Mouse (Mus musculus) lung, postnatal 14 days (tissue): ENCODE results near the gene Slc45a3.

Source experiments
- DNase-seq: peaks from one replicate; pipeline ENCODE4 v3.0.0; 2021

The Slc45a3 gene

GRCm38 (mm10) chr1:131962606-131963084 is at the start of gene Slc45a3:
Gene Slc45a3, plus strand, starts transcription at chr1:131962967.
- DNase-seq, result peak; percentile 46

DNA sequence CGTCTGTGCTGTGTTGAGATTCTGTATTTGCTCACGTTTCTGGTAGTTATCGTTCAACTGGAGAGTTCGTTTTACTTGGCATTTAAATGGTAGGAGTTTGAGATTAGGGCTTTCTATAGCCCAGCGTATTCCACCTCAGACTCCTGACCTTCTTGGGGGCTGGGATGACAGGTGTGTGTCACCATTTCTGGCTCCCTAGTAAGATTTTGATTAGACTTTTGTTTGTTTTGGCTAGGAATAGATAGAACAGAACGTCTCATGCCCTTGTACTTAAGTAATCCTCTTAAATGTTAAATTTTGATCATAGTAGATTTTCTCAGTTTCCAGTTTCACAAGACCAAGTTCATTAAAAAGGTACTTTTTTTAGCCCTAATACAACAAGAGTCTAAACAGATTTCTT is 45.1 kb upstream of the Slc45a3 start:
- DNase-seq, result no peak

GRCm38 (mm10) chr1:131919052-131919451 is 43.7 kb upstream of the Slc45a3 start:
- no peak for DNase-seq

DNA sequence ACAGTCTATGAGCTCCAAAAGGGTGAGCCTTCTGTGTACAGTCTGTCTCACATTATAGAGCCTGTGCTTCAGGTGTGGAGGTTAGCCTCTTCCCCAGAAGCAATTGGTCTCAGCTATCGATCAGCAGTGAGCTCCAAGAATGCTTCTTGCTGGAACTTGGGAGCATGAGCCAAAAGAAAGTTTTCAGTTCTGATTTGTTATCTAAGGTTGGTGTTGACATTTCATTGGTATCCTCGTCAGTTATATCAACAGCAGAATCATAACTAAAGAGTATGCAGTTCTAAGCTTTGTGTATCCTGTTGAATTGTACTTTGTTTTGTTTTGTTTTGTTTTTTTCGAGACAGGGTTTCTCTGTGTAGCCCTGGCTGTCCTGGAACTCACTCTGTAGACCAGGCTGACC is 40.7 kb upstream of the Slc45a3 start:
- no peak for DNase-seq

GRCm38 (mm10) chr1:131933471-131933870 is 29.3 kb upstream of the Slc45a3 start:
- no peak for DNase-seq

GRCm38 (mm10) chr1:131937659-131938305 is 25.0 kb upstream of the Slc45a3 start:
- peak; percentile 82 for DNase-seq

- DNase-seq, result peak; percentile 67
These were observed 24.0 kb upstream of the Slc45a3 start for GRCm38 (mm10) chr1:131938811-131939210.

DNA sequence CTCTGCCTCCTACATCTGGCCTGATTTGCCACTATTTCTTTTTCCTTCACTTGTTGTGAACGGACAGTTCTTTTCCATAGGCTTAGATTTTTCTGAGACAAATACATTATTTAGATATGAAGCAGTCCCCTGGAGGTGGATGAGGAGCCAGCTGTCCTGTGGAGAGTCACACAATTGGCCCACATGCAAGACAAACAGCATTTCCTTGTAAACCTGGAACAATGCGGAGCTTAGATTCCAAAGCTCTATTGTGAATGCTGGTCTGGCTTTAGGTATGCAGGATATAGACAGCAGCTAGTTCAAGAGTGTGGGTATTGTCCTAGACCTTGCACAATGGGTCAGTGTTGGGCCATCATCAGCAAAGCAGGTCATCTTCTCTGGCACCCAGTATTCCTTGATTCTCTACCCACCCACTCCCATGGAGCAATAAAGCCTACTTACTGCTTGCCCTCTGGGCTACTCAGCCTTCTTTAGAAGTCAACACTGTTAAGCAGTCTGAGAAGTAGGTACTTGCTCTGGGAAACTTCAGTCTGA is 22.0 kb upstream of the Slc45a3 start:
- DNase-seq, result no peak

DNA sequence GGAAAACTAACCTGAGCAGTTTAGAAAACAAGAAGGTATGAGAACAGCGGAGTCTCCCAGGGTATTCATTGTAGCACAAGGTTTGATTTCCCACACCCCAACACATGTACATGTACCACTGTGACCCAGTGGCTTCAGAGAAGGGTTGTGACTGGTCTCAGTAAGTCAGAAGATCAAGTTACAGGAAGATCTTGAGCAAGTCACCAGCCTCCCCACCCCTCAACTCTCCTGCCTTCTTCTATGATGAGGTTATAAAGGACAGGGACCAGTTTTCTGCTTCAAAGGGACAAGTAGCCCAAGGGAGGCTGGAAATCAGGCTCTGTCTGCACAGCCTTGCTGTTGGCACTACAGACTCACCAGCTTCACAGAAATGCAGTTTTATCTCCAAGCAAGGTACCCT is 21.3 kb upstream of the Slc45a3 start:
- no peak for DNase-seq

DNA sequence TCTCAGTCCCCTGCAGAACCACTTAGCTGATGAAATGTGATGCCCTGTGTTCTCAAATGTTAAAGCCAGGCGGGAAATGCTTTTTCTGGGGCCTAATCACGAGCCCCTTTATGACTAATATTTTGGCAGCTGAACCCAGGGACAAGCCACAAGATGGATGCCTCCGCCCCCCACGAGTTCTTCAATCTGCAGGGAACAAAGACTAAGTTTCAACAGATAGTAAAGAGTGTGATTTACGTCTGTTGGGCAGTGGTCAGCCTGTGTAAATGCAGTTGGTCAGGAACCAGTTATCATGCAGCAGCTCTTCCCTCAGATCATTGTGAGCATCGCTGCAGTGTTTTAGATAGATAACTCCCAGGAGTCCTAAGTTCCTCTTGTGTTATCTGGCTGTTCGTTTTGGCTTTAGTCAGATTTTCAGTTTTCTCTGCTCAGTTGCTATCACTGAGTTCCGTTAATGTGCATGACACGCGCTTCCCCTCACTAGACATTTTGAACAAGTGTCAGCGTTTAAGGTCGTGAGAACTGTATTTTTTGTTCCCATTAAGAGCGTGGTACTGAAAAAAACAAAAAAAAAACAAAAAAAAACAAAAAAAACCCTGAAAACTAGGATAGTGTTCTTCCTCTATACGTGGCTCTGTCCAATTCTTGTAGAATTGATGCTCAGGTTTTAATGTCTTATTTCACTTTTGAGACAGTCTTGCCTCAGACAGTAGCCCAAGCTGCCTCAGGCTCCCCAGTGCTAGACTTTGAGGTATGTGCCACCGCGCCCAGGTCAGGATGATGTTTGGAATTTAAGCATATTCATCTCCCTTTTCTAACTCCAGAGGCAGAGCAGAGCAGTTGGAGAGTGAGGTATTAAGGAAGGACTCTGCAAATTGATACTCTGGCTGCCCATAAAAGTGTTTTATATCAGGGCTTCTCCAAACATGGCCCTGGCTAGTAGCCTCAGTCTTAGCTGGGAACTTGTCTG is 19.9 kb upstream of the Slc45a3 start:
- no peak for DNase-seq

GRCm38 (mm10) chr1:131945674-131946440 is 16.9 kb upstream of the Slc45a3 start:
- DNase-seq, result no peak

DNA sequence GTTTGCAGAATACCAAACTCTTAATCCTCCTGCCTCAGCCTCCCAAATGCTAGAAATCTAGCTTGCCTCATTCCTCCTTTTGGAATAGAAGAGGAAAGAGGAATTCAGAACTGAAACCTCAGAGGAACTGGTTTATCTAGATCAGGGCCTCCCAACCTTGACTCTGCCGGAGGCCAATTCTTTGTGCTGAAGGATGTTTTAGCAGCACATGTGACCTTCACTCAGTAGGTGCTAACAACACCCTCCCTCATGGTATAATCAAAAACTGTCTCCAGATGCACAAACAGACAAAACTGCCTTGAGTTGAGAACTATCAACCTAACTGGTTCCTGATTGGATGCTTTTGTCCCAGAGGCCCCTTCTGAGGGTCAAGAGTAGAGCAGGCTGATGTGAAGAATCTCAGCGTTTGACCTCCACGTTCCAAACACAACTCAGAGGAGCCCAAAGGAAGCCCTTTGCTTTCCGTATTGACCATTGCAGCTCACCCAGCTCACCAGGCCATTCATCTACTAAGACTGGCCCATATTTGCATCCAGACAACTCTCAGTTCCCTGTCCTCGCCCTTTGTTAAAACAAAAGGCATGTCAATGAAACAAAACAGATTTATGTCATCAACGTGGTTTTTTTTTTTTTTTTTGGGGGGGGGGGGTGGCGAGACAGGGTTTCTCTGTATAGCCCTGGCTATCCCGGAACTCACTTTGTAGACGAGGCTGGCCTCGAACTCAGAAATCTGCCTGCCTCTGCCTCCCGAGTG is 16.1 kb upstream of the Slc45a3 start:
- no peak for DNase-seq

DNA sequence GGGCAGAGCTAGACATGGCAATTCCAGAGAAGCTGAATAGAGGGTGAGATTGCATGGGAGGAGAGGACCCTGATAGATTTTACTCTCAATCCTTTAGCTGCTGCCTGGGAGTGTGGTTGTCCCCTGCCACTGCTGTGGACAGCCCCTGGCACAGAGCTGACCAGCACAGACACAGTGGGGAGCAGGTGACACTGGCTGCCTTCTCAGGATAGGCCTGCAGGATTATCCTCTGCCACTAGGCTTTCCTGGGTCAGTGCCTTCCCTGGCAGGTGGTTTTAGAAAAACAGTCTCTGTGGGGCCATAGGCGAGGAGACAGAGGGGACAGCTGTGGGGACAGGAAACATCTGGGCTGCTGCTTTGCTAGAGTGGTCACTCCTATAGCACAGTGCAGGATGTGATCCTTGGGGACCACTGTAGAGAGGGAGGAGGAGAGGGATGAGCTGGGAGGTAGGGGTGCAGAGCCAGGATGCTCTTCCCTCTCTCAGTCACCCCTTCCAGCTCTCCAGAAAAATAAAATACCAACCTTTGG is 14.7 kb upstream of the Slc45a3 start:
- DNase-seq, result no peak

- no peak for DNase-seq
These were observed 8.4 kb upstream of the Slc45a3 start for GRCm38 (mm10) chr1:131954242-131954865.

DNA sequence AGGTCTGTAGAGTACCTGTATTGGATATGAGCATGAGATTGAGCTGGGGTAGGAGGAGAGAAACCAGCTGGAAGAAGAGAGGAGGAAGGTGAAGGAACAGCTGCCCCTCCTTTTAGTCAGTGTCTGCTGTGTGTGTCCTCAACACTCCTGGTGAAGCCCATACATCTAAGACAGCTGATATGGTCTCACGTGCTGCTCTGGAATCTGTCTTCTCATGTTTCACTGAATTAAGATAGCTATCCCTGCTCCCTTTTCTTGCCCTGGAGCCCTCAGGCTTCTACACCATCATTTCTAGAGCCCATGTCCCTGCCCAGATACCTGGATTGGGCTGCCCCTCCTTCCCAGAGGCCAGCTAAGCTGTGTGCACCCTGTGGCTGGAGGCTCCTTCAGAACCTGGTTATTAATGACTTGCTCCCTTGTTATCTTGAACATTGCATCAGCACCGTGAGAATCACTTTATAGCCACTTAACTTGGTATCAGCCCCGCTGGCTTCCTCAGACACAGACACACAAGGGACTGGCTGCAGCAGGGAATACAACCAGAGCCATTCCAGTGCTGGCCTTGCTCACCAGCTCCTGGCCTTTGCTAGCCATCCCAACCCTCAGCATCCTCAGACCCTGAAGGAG is 7.5 kb upstream of the Slc45a3 start:
- no peak for DNase-seq

DNA sequence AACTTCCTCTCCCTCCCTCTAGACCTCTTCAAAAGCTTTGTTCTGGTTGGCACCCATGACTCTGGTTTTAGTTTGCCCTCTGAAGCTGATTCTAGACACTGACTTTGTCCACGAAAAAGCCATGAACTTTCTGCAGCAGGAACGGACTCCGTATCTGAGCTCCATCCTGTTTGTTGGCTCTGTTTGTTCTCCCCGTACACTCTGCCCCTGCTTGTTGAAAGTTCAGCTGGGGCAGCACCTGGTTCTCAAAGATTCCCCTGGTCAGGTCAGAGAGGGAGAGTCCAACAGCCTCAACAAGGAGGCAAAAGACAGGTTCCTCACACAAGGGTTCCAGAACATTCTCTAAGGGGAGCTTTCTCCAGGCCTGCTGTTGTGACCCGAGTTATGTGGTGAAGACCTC is 5.4 kb upstream of the Slc45a3 start:
- no peak for DNase-seq

GRCm38 (mm10) chr1:131961004-131961403 is 1.8 kb upstream of the Slc45a3 start:
- no peak for DNase-seq

GRCm38 (mm10) chr1:131963085-131963951 is 551 bp downstream of the Slc45a3 start:
- DNase-seq, result peak; percentile 32

- DNase-seq, result no peak
These were observed 1.3 kb downstream of the Slc45a3 start for GRCm38 (mm10) chr1:131964100-131964499.

DNA sequence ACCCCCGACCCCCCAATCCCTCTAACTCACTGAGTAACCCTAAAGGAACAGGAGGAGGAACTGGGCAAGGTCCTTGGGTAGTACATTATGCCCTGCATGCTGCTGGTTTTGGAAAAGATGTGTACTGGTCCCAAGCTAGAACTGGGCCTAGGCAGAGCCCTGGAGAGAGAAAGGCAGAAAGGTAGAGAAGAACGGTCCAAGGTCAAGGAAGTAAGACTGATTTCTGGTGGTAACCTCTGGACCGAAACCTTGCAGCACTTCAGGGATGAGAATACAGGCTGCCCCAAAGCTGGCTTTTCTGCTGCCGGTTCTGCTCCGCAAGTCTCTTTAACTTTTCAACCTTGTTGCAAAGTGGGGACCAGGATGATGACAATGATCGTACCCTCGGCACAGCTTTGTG is 1.8 kb downstream of the Slc45a3 start:
- DNase-seq, result no peak
